Mouse (Mus musculus) kidney, postnatal 25 days (tissue): ENCODE measurements at regions not wholly inside any gene's neighbourhood (a gene's known extent, or its start where the extent isn't known, plus 50 kb on each side); places are given as distances from the start of the nearest gene placed in this dataset.

ENCODE experiments used
- DNase-seq, 2 experiments: peaks; one replicate each; pipeline ENCODE4 v3.0.0; 2021; ENCODE audit warnings: mixed read lengths in 2 of 2

- no peak for DNase-seq
Observed at GRCm38 (mm10) chr4:33696969-33697368, 227.4 kb upstream of the Cnr1 start.

GRCm38 (mm10) chr4:33702028-33702666 lies 222.2 kb upstream of the Cnr1 start:
- DNase-seq, result peak in 1 of 2 experiments; percentile 13

- no peak for DNase-seq
Observed at GRCm38 (mm10) chr4:33705722-33706121, 218.7 kb upstream of the Cnr1 start.

- peak in 1 of 2 experiments; percentile 16 for DNase-seq
Observed at GRCm38 (mm10) chr4:33706785-33707184, 217.6 kb upstream of the Cnr1 start.

- DNase-seq, result no peak
Observed at GRCm38 (mm10) chr4:33716475-33717117, 207.8 kb upstream of the Cnr1 start.

- no peak for DNase-seq
Observed at GRCm38 (mm10) chr4:33720972-33721371, 203.4 kb upstream of the Cnr1 start.

GRCm38 (mm10) chr4:33721971-33722370 lies 202.4 kb upstream of the Cnr1 start:
- no peak for DNase-seq

- DNase-seq, result no peak
Observed at GRCm38 (mm10) chr4:33731837-33732236, 192.6 kb upstream of the Cnr1 start.

GRCm38 (mm10) chr4:33734923-33735322 lies 189.5 kb upstream of the Cnr1 start:
- peak in 1 of 2 experiments; percentile 8 for DNase-seq

GRCm38 (mm10) chr4:33735442-33735966 lies 188.9 kb upstream of the Cnr1 start:
- DNase-seq, result peak in 1 of 2 experiments; percentile 5

GRCm38 (mm10) chr4:33736061-33736701 lies 188.2 kb upstream of the Cnr1 start:
- peak in 1 of 2 experiments; percentile 6 for DNase-seq

- DNase-seq, result no peak
Observed at GRCm38 (mm10) chr4:33737337-33737736, 187.1 kb upstream of the Cnr1 start.

GRCm38 (mm10) chr4:33737859-33738417 lies 186.5 kb upstream of the Cnr1 start:
- no peak for DNase-seq

GRCm38 (mm10) chr4:33739211-33739904 lies 185.0 kb upstream of the Cnr1 start:
- no peak for DNase-seq

- no peak for DNase-seq
Observed at GRCm38 (mm10) chr4:33740982-33741381, 183.4 kb upstream of the Cnr1 start.

- DNase-seq, result no peak
Observed at GRCm38 (mm10) chr4:33745180-33745579, 179.2 kb upstream of the Cnr1 start.

- DNase-seq, result peak; percentile 43 to 51
Observed at GRCm38 (mm10) chr4:33747316-33747895, 177.0 kb upstream of the Cnr1 start.

- no peak for DNase-seq
Observed at GRCm38 (mm10) chr4:33767721-33768120, 156.7 kb upstream of the Cnr1 start.

- DNase-seq, result no peak
Observed at GRCm38 (mm10) chr4:33786027-33786426, 138.4 kb upstream of the Cnr1 start.

GRCm38 (mm10) chr4:33786958-33787357 lies 137.4 kb upstream of the Cnr1 start:
- no peak for DNase-seq

- DNase-seq, result no peak
Observed at GRCm38 (mm10) chr4:33793398-33793797, 131.0 kb upstream of the Cnr1 start.

- DNase-seq, result no peak
Observed at GRCm38 (mm10) chr4:33795461-33795860, 128.9 kb upstream of the Cnr1 start.
